Mouse (Mus musculus) hematopoietic stem cell, adult 5-6 weeks (primary cell): ENCODE results near the gene Ccdc114. TPM values are rescaled to one million over a fixed set of nuclear protein-coding genes. Genes with fewer than 3 reads are reported as not detected.
"Not testable (repeated sequence)": the region's sequence is repeated elsewhere in the genome, so short reads cannot be mapped to it uniquely, and the experiment has no call there.

Experiments
- ATAC-seq, 2 experiments: fragments of 125-278 bp in 1 of 2; replicated peaks in 1 of 2; 2 replicates each; pipeline ENCODE4 v1.8.0; 2016 to 2017; ENCODE audit warnings: inconsistent platforms in 2 of 2, mild to moderate bottlenecking in 2 of 2, moderate number of reproducible peaks in 2 of 2, low read depth in 1 of 2, moderate TSS enrichment in 1 of 2; ENCODE audit not compliant: low FRiP score in 2 of 2, poor library complexity in 2 of 2, severe bottlenecking in 2 of 2, insufficient read depth in 1 of 2, low TSS enrichment in 1 of 2
- total RNA-seq: library from RNA; stranded (forward); fragments of 172-1452, 232-1000 nt; gene quantifications from 2 replicates; pipeline ENCODE4 v1.2.3, GENCODE M21; 2017

Gene Ccdc114
- total RNA-seq: 3.2 and 6.8 TPM in 2 replicates

- ATAC-seq: peak; percentile 34 to 36
These were observed at the start of gene Ccdc114 for GRCm38 (mm10) chr7:45923762-45924428. Gene Ccdc114 (plus strand): TSS chr7:45924072.

GRCm38 (mm10) chr7:45876895-45877294 lies 47.0 kb upstream of the Ccdc114 start:
- ATAC-seq: no peak

GRCm38 (mm10) chr7:45878278-45878677 lies 45.6 kb upstream of the Ccdc114 start, which contains the start of gene Grin2d:
Gene Grin2d (minus strand): TSS chr7:45878378.
- ATAC-seq: not testable (repeated sequence)

- no peak for ATAC-seq
These were observed 43.3 kb upstream of the Ccdc114 start for GRCm38 (mm10) chr7:45880531-45880930.

GRCm38 (mm10) chr7:45881011-45881410 lies 42.9 kb upstream of the Ccdc114 start:
- no peak for ATAC-seq

- peak; percentile 37 to 73; a peak in 2 of 4 replicates for ATAC-seq
These were observed 36.6 kb upstream of the Ccdc114 start for GRCm38 (mm10) chr7:45887246-45887645.

GRCm38 (mm10) chr7:45892651-45893050 lies 31.2 kb upstream of the Ccdc114 start:
- no peak for ATAC-seq

GRCm38 (mm10) chr7:45895931-45896516 lies 27.8 kb upstream of the Ccdc114 start:
- ATAC-seq: no peak

- peak; percentile 84 to 92 for ATAC-seq
These were observed 27.2 kb upstream of the Ccdc114 start, which contains the start of the genes Syngr4 and Tmem143 for GRCm38 (mm10) chr7:45896517-45897257. Gene Syngr4 (minus strand): TSS chr7:45896714. Gene Tmem143 (plus strand): TSS chr7:45896941.

GRCm38 (mm10) chr7:45897258-45897757 lies 26.6 kb upstream of the Ccdc114 start:
- peak; percentile 37 to 50 for ATAC-seq

GRCm38 (mm10) chr7:45898125-45898524 lies 25.7 kb upstream of the Ccdc114 start:
- not testable (repeated sequence) for ATAC-seq

- ATAC-seq: 0 out of 4 replicates have a peak, but pooled peaks of 1 of the 2 experiments have one; percentile 40
These were observed 22.3 kb upstream of the Ccdc114 start for GRCm38 (mm10) chr7:45901562-45901961.

GRCm38 (mm10) chr7:45902481-45903002 lies 21.3 kb upstream of the Ccdc114 start:
- ATAC-seq: no peak

GRCm38 (mm10) chr7:45906622-45907021 lies 17.2 kb upstream of the Ccdc114 start:
- no peak for ATAC-seq

GRCm38 (mm10) chr7:45908384-45908783 lies 15.5 kb upstream of the Ccdc114 start:
- ATAC-seq: no peak

GRCm38 (mm10) chr7:45909145-45909544 lies 14.7 kb upstream of the Ccdc114 start:
- ATAC-seq: no peak

- ATAC-seq: no peak
These were observed 9.8 kb upstream of the Ccdc114 start for GRCm38 (mm10) chr7:45914067-45914466.

GRCm38 (mm10) chr7:45915011-45915410 lies 8.9 kb upstream of the Ccdc114 start:
- ATAC-seq: no peak
